Mouse (Mus musculus): Measurements from ENCODE around the gene Tas2r124. TPM values are rescaled to one million over a fixed set of nuclear protein-coding genes. Genes with fewer than 3 reads are reported as not detected.

The Tas2r124 gene
- not detected in 2 replicates for polyA plus RNA-seq (2012; rRNA removed)

GRCm38 (mm10) chr6:132754430-132754829, at the start of gene Tas2r124:
Tas2r124 (plus strand) TSS chr6:132754730.

GRCm38 (mm10) chr6:132711828-132712227, 42.7 kb upstream of the Tas2r124 start, which contains the start of gene Tas2r122:
Tas2r122 (minus strand) TSS chr6:132711928.

DNA sequence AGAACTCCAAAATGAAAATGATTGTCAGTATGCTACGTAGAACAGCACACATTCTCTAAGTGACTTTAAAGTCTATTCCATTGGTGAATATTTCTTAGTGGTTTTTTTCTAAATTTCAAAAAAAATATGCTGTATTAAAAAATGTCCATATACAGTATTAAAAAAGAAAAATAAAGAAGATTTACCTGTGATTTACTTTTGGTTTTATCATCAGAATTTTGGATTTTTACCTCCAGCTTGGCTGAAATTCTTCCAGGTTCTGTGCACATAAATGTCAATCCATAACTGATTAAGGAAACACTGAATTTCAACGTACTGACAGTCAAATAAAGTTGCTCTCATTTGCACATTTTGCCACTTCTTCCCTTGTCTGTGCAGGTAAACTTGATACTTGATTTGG, 16.6 kb upstream of the Tas2r124 start, which contains the start of gene Tas2r115:
Gene Tas2r115, minus strand, starts transcription at position 101 of the 400 bp plus-strand sequence.

GRCm38 (mm10) chr6:132761831-132762230, 7.3 kb downstream of the Tas2r124 start, which contains the start of gene Tas2r102:
Tas2r102 (plus strand) TSS chr6:132762131.

DNA sequence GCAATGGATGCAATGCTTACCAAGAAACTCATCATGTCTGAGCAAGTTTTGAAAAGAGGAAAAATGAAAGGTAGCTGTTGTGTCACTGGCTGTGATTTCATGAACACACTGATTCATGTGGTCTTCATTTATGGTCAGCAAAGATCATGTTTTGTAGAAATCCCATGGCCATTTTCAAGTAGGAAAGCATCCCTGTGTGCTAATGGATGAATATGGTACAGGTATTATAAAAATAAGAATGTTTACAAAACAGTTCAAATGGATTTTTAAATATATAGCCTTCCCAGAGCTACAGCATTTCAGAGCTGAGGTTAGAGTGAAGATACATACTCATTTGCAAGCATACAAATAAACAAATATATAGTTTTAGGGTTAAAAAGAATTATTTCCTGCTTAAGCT, 23.5 kb downstream of the Tas2r124 start, which contains the start of gene Tas2r136:
Gene Tas2r136, minus strand, starts transcription at position 101 of the 400 bp plus-strand sequence.

DNA sequence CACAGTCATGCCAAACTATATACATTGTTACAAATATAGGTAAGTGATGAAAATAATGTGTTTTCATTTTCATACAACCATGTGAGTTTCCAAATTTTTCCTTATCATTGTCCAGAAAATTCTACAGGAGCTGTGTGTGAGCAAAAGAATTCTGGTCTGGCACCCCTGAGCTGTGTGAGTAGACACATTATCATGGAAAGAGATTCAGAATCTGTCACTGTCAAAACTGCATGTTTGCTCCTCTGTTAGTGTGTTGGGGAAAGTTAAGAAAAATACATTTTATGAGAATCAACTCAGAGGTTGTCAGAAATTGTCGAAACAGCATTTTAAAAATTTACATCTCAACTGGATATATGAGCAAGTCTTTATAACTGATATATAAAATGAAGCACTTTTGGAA, 48.0 kb downstream of the Tas2r124 start, which contains the start of gene Tas2r117:
Gene Tas2r117, plus strand, starts transcription at position 301 of the 400 bp plus-strand sequence.

Other genes with a start within 250 kb of the Tas2r124 start
- gene Prh1, start 184.9 kb upstream of the Tas2r124 start, polyA plus RNA-seq (2012; rRNA removed): not detected in 2 replicates
- not detected in 2 replicates for gene Prp2, start 158.8 kb upstream of the Tas2r124 start, polyA plus RNA-seq (2012; rRNA removed)
- not detected in 2 replicates for gene A630073D07Rik, start 103.2 kb upstream of the Tas2r124 start, polyA plus RNA-seq (2012; rRNA removed)
- gene Tas2r120, start 97.8 kb upstream of the Tas2r124 start, polyA plus RNA-seq (2012; rRNA removed): not detected in 2 replicates
- gene Tas2r121, start 53.7 kb upstream of the Tas2r124 start, polyA plus RNA-seq (2012; rRNA removed): not detected in 2 replicates
- not detected in 2 replicates for gene Tas2r122, start 42.8 kb upstream of the Tas2r124 start, polyA plus RNA-seq (2012; rRNA removed)
- gene Tas2r115, start 16.7 kb upstream of the Tas2r124 start, polyA plus RNA-seq (2012; rRNA removed): not detected in 2 replicates
- gene Tas2r102, start 7.4 kb downstream of the Tas2r124 start, polyA plus RNA-seq (2012; rRNA removed): not detected in 2 replicates
- gene Tas2r136, start 23.4 kb downstream of the Tas2r124 start, polyA plus RNA-seq (2012; rRNA removed): not detected in 2 replicates
- not detected in 2 replicates for gene Tas2r117, start 48.1 kb downstream of the Tas2r124 start, polyA plus RNA-seq (2012; rRNA removed)
- not detected in 2 replicates for gene Tas2r123, start 92.4 kb downstream of the Tas2r124 start, polyA plus RNA-seq (2012; rRNA removed)
- gene Tas2r116, start 100.7 kb downstream of the Tas2r124 start, polyA plus RNA-seq (2012; rRNA removed): not detected in 2 replicates
- not detected in 2 replicates for gene Tas2r110, start 113.3 kb downstream of the Tas2r124 start, polyA plus RNA-seq (2012; rRNA removed)
- not detected in 2 replicates for gene Tas2r113, start 138.3 kb downstream of the Tas2r124 start, polyA plus RNA-seq (2012; rRNA removed)
- gene Tas2r125, start 154.9 kb downstream of the Tas2r124 start, polyA plus RNA-seq (2012; rRNA removed): not detected in 2 replicates
- not detected in 2 replicates for gene Tas2r129, start 196.4 kb downstream of the Tas2r124 start, polyA plus RNA-seq (2012; rRNA removed)
- gene Tas2r131, start 203.2 kb downstream of the Tas2r124 start, polyA plus RNA-seq (2012; rRNA removed): not detected in 2 replicates
- gene Tas2r109, start 226.2 kb downstream of the Tas2r124 start, polyA plus RNA-seq (2012; rRNA removed): not detected in 2 replicates